Mouse (Mus musculus) intestine, postnatal 0 days (tissue): ENCODE results near the gene 1700042G07Rik. TPM values are rescaled to one million over a fixed set of nuclear protein-coding genes. Genes with fewer than 3 reads are reported as not detected.

Source experiments
- ATAC-seq: fragments of 200-750 bp; cut with Nextera tagmentation; 2 replicates; pipeline ENCODE4 v1.8.0; 2017; ENCODE audit warnings: mild to moderate bottlenecking, moderate TSS enrichment, moderate library complexity
- H3K27ac ChIP-seq: fragments of 300-500 bp; sonication (generic); 2 replicates; pipeline ENCODE4 v1.5.1; 2014; ENCODE audit warnings: mild to moderate bottlenecking, low read depth, low read length, moderate library complexity
- H3K27me3 ChIP-seq: fragments of 300-500 bp; sonication (generic); replicated peaks from 2 replicates; pipeline ENCODE4 v1.6.1; 2014; ENCODE audit warnings: low read length, mixed read lengths; ENCODE audit not compliant: control insufficient read depth, insufficient read depth
- H3K36me3 ChIP-seq: fragments of 300-500 bp; sonication (generic); 2 replicates; pipeline ENCODE4 v1.6.1; 2014; ENCODE audit warnings: mild to moderate bottlenecking, moderate library complexity; ENCODE audit not compliant: control insufficient read depth, insufficient read depth
- H3K4me1 ChIP-seq: fragments of 300-500 bp; sonication (generic); replicated peaks from 2 replicates; pipeline ENCODE4 v1.6.1; 2014; ENCODE audit warnings: antibody characterized with exemption, low read length, mixed read lengths; ENCODE audit not compliant: control insufficient read depth, insufficient read depth
- H3K4me2 ChIP-seq: fragments of 300-500 bp; sonication (generic); replicated peaks from 2 replicates; pipeline ENCODE4 v1.6.1; 2014; ENCODE audit warnings: low read depth, mild to moderate bottlenecking, moderate library complexity
- H3K4me3 ChIP-seq: fragments of 300-500 bp; sonication (generic); 2 replicates; pipeline ENCODE4 v1.5.1; 2014; ENCODE audit warnings: low read depth, low read length
- H3K9ac ChIP-seq: fragments of 300-500 bp; sonication (generic); 2 replicates; pipeline ENCODE4 v1.6.1; 2014; ENCODE audit warnings: mild to moderate bottlenecking, low read depth, low read length
- H3K9me3 ChIP-seq: fragments of 300-500 bp; sonication (generic); 2 replicates; pipeline ENCODE4 v1.6.1; 2016; ENCODE audit warnings: mixed run types; ENCODE audit not compliant: control insufficient read depth
- CTCF ChIP-seq: sonication (generic); IDR thresholded peaks from 2 replicates; pipeline ENCODE4 v1.5.1; 2016; ENCODE audit warnings: low read depth, mild to moderate bottlenecking, control low read depth, antibody characterized with exemption, moderate library complexity
- WGBS: fragments of 180-500 bp; shearing (Covaris S2); extraction: QIAGEN DNeasy Blood & Tissue Kit; methylation state at CpG from one replicate; pipeline ENCODE4 v1.1.7; 2014; 5-methylcytosine and 5-hydroxymethylcytosine counted together
- polyA plus RNA-seq: library from polyadenylated mRNA; unstranded; fragments of >200 nt; fragmentation: Nextera tagmentation; extraction: Ambion mirVana; gene quantifications from 2 replicates; pipeline ENCODE4 v1.2.1, GENCODE M21; 2015

The 1700042G07Rik gene
- polyA plus RNA-seq, 1 experiment from 2014 or later = not detected

- no peak for ATAC-seq
- no peaks in the 10 kb centered on the region for H3K9me3 ChIP-seq
- WGBS = 25% methylated on average over 6 of the region's 6 CpGs
- peak overlapping the region; percentile 78 for H3K9ac ChIP-seq
- TF ChIP-seq CTCF = no peak
- peaks cover 28% of the 10 kb centered on the region for H3K36me3 ChIP-seq
- H3K4me3 ChIP-seq = peak overlapping the region; percentile 55
- H3K4me1 ChIP-seq = no peaks in the 10 kb centered on the region
- no peaks in the 10 kb centered on the region for H3K27me3 ChIP-seq
- peak overlapping the region; percentile 37; the same call in 1 of the 2 replicates for H3K27ac ChIP-seq
- peak overlapping the region; percentile 76 for H3K4me2 ChIP-seq
Observed at GRCm38 (mm10) chr4:116149812-116150155, 23.4 kb upstream of the 1700042G07Rik start.

DNA sequence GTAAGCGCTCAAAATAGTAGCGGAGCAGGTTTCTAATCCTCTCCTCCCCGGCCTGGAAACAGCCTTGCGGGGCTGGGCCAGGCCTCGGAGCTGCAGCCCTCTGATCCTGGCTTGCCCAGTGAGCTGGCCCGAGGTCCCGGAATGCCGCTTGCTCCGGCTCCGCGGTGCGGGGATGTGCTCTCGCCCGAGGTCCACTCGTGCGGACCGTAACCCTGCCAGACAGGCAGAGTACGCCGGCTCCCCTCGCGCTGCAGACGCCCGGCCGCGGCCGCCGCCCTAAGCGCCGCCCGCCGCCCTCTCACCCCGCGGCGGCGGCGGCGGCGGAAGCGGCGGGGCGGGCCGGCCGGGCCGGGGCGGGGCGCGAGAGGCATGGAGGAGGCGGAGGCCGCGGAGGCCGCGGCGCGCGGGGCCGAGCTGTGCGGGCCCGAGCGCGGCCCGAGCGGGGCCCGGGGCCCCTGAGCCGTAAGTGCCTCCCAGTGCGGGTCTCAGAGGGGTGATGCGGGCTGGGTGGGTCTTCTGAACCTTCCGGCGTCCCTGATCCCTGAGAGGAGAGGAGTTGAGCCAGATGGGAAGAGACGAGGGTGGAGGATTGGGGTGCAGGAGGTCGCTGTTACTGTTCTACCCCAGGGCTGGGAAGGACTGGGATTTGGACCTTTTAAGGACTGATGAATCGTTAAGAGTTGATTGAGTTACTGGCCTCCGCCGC, 22.9 kb upstream of the 1700042G07Rik start:
- Histone ChIP-seq H3K9ac (peak overlapping the region; percentile 78), H3K27me3 (no peaks in the 10 kb centered on the region), H3K4me1 (no peaks in the 10 kb centered on the region), H3K27ac (peak overlapping the region; percentile 37; the same call in 1 of the 2 replicates), H3K4me2 (peak overlapping the region; percentile 76), H3K36me3 (peaks cover 33% of the 10 kb centered on the region), H3K4me3 (peak overlapping the region; percentile 55), H3K9me3 (no peaks in the 10 kb centered on the region)
- TF ChIP-seq CTCF = no peak
- WGBS = under 1% methylated on average over 61 of the region's 73 CpGs
- peak; percentile 88 for ATAC-seq

DNA sequence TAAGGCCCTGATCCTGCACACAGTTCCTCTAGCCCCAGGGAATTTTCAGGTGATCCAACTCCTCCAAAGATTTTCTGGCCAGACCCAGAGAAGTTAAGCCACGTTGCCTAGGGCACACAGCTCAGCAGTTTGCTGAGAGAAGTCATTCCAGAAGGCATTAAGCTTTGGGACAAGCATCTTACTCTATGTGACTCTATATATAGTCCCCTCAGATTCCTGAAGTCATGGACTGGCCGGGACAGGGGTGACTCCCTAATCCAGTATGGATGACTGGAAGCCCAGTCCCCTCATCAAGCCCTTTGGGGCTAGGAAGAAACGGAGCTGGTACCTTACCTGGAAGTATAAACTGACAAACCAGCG, 22.3 kb upstream of the 1700042G07Rik start:
- ATAC-seq = peak; percentile 9; the same call in 1 of the 2 replicates
- peaks cover 38% of the 10 kb centered on the region for H3K36me3 ChIP-seq
- no peaks in the 10 kb centered on the region for H3K27me3 ChIP-seq
- no peaks in the 10 kb centered on the region for H3K9me3 ChIP-seq
- H3K9ac ChIP-seq = peak overlapping the region; percentile 78
- H3K27ac ChIP-seq = peak overlapping the region; percentile 29; the same call in 1 of the 2 replicates
- H3K4me3 ChIP-seq = peak overlapping the region; percentile 55
- H3K4me1 ChIP-seq = no peaks in the 10 kb centered on the region
- WGBS = 14% methylated on average over 4 of the region's 4 CpGs
- peak overlapping the region; percentile 76 for H3K4me2 ChIP-seq
- TF ChIP-seq CTCF = no peak

DNA sequence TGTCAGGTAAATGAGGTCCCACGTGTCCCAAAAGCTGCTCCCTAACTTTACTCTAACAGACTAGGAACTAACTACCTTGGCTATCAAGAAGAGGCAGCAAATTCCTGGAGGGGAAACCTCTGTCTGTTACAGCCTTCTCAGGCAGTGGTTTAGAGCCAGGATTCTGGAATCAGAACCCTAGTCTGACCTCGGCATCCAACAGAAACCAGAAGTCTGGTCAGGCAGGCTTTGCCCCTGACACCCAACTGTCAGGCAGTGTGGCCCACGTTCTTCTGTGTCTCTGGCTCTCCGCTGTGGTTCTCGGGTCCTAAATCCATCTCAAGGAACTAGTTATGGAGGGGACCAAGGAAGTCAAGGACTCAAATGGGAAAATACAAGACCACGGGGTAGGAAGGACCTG, 21.9 kb upstream of the 1700042G07Rik start, which contains the start of gene Lurap1:
Gene Lurap1, minus strand, starts transcription at position 101 of the 400 bp plus-strand sequence.
- 64% methylated on average over 6 of the region's 6 CpGs for WGBS
- Histone ChIP-seq H3K27ac (peak within 1 kb of the TSS; percentile 37; the same call in 1 of the 2 replicates), H3K36me3 (peaks cover 42% of the 10 kb centered on the region), H3K9me3 (no peaks in the 10 kb centered on the region), H3K4me3 (peak within 1 kb of the TSS; percentile 55), H3K27me3 (no peaks in the 10 kb centered on the region), H3K4me1 (no peaks in the 10 kb centered on the region), H3K9ac (peak within 1 kb of the TSS; percentile 78), H3K4me2 (peak within 1 kb of the TSS; percentile 76)
- TF ChIP-seq CTCF = no peak
- ATAC-seq = no peak

- 94% methylated on average over 15 of the region's 15 CpGs for WGBS
- H3K36me3 ChIP-seq = peaks cover 49% of the 10 kb centered on the region
- H3K9ac ChIP-seq = no peak overlapping the region
Observed at GRCm38 (mm10) chr4:116152702-116153101, 20.5 kb upstream of the 1700042G07Rik start.

DNA sequence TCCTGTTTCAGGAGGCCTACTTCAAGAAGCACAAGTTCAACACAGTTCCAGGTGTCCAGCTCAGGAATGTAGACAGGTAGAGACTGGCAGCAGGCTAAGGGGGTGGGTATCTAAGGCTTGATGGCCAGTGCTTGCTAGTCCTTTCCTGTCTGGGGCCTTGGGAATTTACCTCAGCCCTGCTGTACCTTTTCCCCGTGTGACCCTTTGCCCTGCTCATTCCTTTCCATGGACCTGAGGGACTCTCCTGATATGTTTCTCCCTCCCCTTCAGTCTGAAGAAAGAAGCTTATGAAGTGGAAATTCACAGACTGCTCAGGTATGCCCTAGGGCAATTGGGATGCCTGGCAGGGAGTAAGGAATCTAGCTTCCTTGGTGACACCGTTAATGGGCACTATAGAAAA, 15.3 kb upstream of the 1700042G07Rik start:
- WGBS = 84% methylated on average over 2 of the region's 2 CpGs
- Histone ChIP-seq H3K27me3 (no peaks in the 10 kb centered on the region), H3K36me3 (peaks cover 56% of the 10 kb centered on the region)

More at GRCm38 (mm10) chr4:116152702-116153101, 20.5 kb upstream of the 1700042G07Rik start:
- Histone ChIP-seq H3K4me3 (no peak overlapping the region), H3K27me3 (no peaks in the 10 kb centered on the region), H3K4me1 (no peaks in the 10 kb centered on the region), H3K9me3 (no peaks in the 10 kb centered on the region), H3K27ac (0 out of 2 replicates have a peak overlapping the region, but pooled peaks have one; percentile 4), H3K4me2 (no peak overlapping the region)
- ATAC-seq = no peak
- no peak for TF ChIP-seq CTCF

More for the DNA sequence above, 15.3 kb upstream of the 1700042G07Rik start:
- Histone ChIP-seq H3K4me2 (no peak overlapping the region), H3K9ac (no peak overlapping the region), H3K9me3 (no peaks in the 10 kb centered on the region), H3K4me3 (no peak overlapping the region), H3K4me1 (no peaks in the 10 kb centered on the region), H3K27ac (no peak overlapping the region)
- no peak for TF ChIP-seq CTCF
- ATAC-seq = no peak
